Mouse (Mus musculus): ENCODE measurements around the gene Hist2h2ab.

DNA sequence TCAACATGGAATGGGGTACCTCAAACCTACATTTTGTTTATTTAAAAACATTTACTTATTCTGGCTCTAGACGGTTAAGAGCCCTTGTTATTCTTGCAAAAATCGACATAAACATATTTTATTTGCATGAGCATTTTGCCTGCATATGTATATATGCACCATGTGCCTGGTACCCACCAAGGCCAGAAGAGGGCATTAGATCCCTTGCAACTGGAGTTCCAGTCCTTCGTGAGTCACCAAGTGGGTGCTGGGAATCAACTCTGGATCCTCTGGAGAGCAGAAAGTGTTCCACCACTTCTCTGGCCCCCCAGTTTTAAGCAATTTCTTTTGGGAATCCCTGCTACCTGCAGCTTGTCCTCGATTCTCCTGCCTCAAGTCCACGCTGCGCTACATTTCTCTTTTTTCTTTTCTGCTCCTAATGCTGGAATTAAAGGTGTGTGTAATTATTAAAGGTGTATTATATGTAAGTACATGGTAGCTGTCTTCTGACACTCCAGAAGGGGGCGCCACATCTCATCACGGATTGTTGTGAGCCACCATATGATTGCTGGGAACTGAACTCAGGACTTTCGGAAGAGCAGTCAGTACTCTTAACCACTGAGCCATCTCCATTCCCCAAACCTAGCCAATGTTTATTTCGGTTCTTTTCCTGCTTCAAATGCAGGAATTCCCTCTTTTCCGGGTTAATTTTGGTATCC, 23.9 kb upstream of the Hist2h2ab start:
- TF ChIP-seq GABPA (IDR thresholded peaks at IDR 0.05; ENCODE audit: low read depth, low read length): no peak
- peak; percentile 57 to 62 (median 59) for TF ChIP-seq CTCF (IDR thresholded peaks at IDR 0.05 in 2 of 3, conservative IDR thresholded peaks at IDR 0.05 in 1 of 3; ENCODE audit: control insufficient read depth in 1 of 3, insufficient read depth in 1 of 3, low read depth in 2 of 3, low read length in 3 of 3, poor library complexity in 1 of 3, severe bottlenecking in 1 of 3)
- no peak; a peak in 1 of 4 replicates for TF ChIP-seq POLR2A (IDR thresholded peaks at IDR 0.05; ENCODE audit: control insufficient read depth in 1 of 2, insufficient read depth in 1 of 2, low read depth in 1 of 2, low read length in 2 of 2, poor library complexity in 1 of 2)
- no peak for TF ChIP-seq NRF1 (IDR thresholded peaks at IDR 0.05; ENCODE audit: insufficient read depth, low read depth, low read length, poor library complexity, severe bottlenecking)
- TF ChIP-seq POLR2AphosphoS5 (IDR thresholded peaks at IDR 0.05; ENCODE audit: borderline replicate concordance, low read depth, low read length): no peak
- no peak; a peak in 1 of 4 replicates for TF ChIP-seq EP300 (IDR thresholded peaks at IDR 0.05; ENCODE audit: low read depth in 1 of 2, low read length in 2 of 2)
- peak; percentile 60; the same call in 1 of the 2 replicates for TF ChIP-seq CHD1 (IDR thresholded peaks at IDR 0.05; ENCODE audit: low read depth, low read length)
- no peak; the same call in 1 of the 2 replicates for TF ChIP-seq GATA1 (IDR thresholded peaks at IDR 0.05; ENCODE audit: low read depth, low read length)
- no peak for TF ChIP-seq ELF1 (IDR thresholded peaks at IDR 0.05; ENCODE audit: low read depth, low read length)
- TF ChIP-seq MAZ (IDR thresholded peaks at IDR 0.05; ENCODE audit: low read depth, low read length): peak; percentile 74; the same call in 1 of the 2 replicates
- TF ChIP-seq ETS1 (IDR thresholded peaks at IDR 0.05; ENCODE audit: low read depth, low read length): peak; percentile 31; the same call in 1 of the 2 replicates
- TF ChIP-seq USF1 (IDR thresholded peaks at IDR 0.05; ENCODE audit: low read depth, low read length): no peak

Data from MEL (cell line).